Mouse (Mus musculus): ENCODE measurements around the gene Sem1. TPM values are rescaled to one million over a fixed set of nuclear protein-coding genes. Genes with fewer than 3 reads are reported as not detected.

The Sem1 gene
- polyA plus RNA-seq, 1 experiment = 125 TPM

GRCm38 (mm10) chr6:6581849-6582248, 3.4 kb upstream of the Sem1 start:
- Histone ChIP-seq H3ac (ENCODE audit: control insufficient read depth, insufficient read length, low read depth) (no peak overlapping the region), H3K27me3 (ENCODE audit: control insufficient read depth, insufficient read depth, insufficient read length) (peaks cover under 1% of the 10 kb centered on the region), H3K79me3 (ENCODE audit: low read depth) (peaks cover 13% of the 10 kb centered on the region), H3K4me3 (ENCODE audit: insufficient read depth, poor library complexity, severe bottlenecking) (no peak overlapping the region), H3K79me2 (ENCODE audit: control insufficient read depth, insufficient read depth) (peaks cover 16% of the 10 kb centered on the region), H3K36me3 (ENCODE audit: control insufficient read depth, insufficient read depth) (no peaks in the 10 kb centered on the region)
- TF ChIP-seq USF1 (IDR thresholded peaks at IDR 0.05; ENCODE audit: low read depth) = no peak
- TF ChIP-seq CTCF (IDR thresholded peaks at IDR 0.05; ENCODE audit: control insufficient read depth, insufficient read depth, insufficient read length) = no peak

- Histone ChIP-seq H3K79me3 (ENCODE audit: low read depth) (peaks cover 53% of the 10 kb centered on the region), H3K36me3 (ENCODE audit: control insufficient read depth, insufficient read depth) (peaks cover 12% of the 10 kb centered on the region), H3ac (ENCODE audit: control insufficient read depth, insufficient read length, low read depth) (peak overlapping the region; percentile 99), H3K27me3 (ENCODE audit: control insufficient read depth, insufficient read depth, insufficient read length) (no peaks in the 10 kb centered on the region), H3K79me2 (ENCODE audit: control insufficient read depth, insufficient read depth) (peaks cover 55% of the 10 kb centered on the region), H3K4me3 (ENCODE audit: insufficient read depth, poor library complexity, severe bottlenecking) (peak overlapping the region; percentile 89)
- TF ChIP-seq USF1 (IDR thresholded peaks at IDR 0.05; ENCODE audit: low read depth) (no peak), MAX (IDR thresholded peaks at IDR 0.05) (no peak), MYOG (IDR thresholded peaks at IDR 0.05; ENCODE audit: control insufficient read depth, extremely low read depth, insufficient read length) (no peak), MYOD1 (IDR thresholded peaks at IDR 0.05; ENCODE audit: control insufficient read depth, insufficient read length, low read depth) (no peak), CTCF (IDR thresholded peaks at IDR 0.05; ENCODE audit: control insufficient read depth, insufficient read depth, insufficient read length) (no peak), CEBPB (IDR thresholded peaks at IDR 0.05; ENCODE audit: low read depth) (no peak), FOSL1 (IDR thresholded peaks at IDR 0.05; ENCODE audit: insufficient read depth, low read length, poor library complexity, severe bottlenecking) (no peak)
Observed at GRCm38 (mm10) chr6:6577741-6578284, 650 bp downstream of the Sem1 start.

- Histone ChIP-seq H3ac (ENCODE audit: control insufficient read depth, insufficient read length, low read depth) (peak overlapping the region; percentile 99), H3K79me2 (ENCODE audit: control insufficient read depth, insufficient read depth) (peaks cover 60% of the 10 kb centered on the region), H3K27me3 (ENCODE audit: control insufficient read depth, insufficient read depth, insufficient read length) (no peaks in the 10 kb centered on the region), H3K79me3 (ENCODE audit: low read depth) (peaks cover 57% of the 10 kb centered on the region), H3K36me3 (ENCODE audit: control insufficient read depth, insufficient read depth) (peaks cover 12% of the 10 kb centered on the region), H3K4me3 (ENCODE audit: insufficient read depth, poor library complexity, severe bottlenecking) (peak overlapping the region; percentile 89)
- no peak for TF ChIP-seq CEBPB (IDR thresholded peaks at IDR 0.05; ENCODE audit: low read depth)
- TF ChIP-seq USF1 (IDR thresholded peaks at IDR 0.05; ENCODE audit: low read depth) = no peak
- no peak for TF ChIP-seq MAX (IDR thresholded peaks at IDR 0.05)
- TF ChIP-seq FOSL1 (IDR thresholded peaks at IDR 0.05; ENCODE audit: insufficient read depth, low read length, poor library complexity, severe bottlenecking) = no peak
- TF ChIP-seq MYOD1 (IDR thresholded peaks at IDR 0.05; ENCODE audit: control insufficient read depth, insufficient read length, low read depth) = no peak
- no peak for TF ChIP-seq CTCF (IDR thresholded peaks at IDR 0.05; ENCODE audit: control insufficient read depth, insufficient read depth, insufficient read length)
- TF ChIP-seq MYOG (IDR thresholded peaks at IDR 0.05; ENCODE audit: control insufficient read depth, extremely low read depth, insufficient read length) = no peak
Observed at GRCm38 (mm10) chr6:6577291-6577690, 1.2 kb downstream of the Sem1 start.

- Histone ChIP-seq H3K79me3 (ENCODE audit: low read depth) (peaks cover 72% of the 10 kb centered on the region), H3K27me3 (ENCODE audit: control insufficient read depth, insufficient read depth, insufficient read length) (no peaks in the 10 kb centered on the region), H3K4me3 (ENCODE audit: insufficient read depth, poor library complexity, severe bottlenecking) (no peak overlapping the region), H3K79me2 (ENCODE audit: control insufficient read depth, insufficient read depth) (peaks cover 75% of the 10 kb centered on the region), H3K36me3 (ENCODE audit: control insufficient read depth, insufficient read depth) (peaks cover 12% of the 10 kb centered on the region), H3ac (ENCODE audit: control insufficient read depth, insufficient read length, low read depth) (no peak overlapping the region)
- no peak for TF ChIP-seq USF1 (IDR thresholded peaks at IDR 0.05; ENCODE audit: low read depth)
- no peak for TF ChIP-seq MYOG (IDR thresholded peaks at IDR 0.05; ENCODE audit: control insufficient read depth, extremely low read depth, insufficient read length)
- no peak for TF ChIP-seq CTCF (IDR thresholded peaks at IDR 0.05; ENCODE audit: control insufficient read depth, insufficient read depth, insufficient read length)
- no peak for TF ChIP-seq FOSL1 (IDR thresholded peaks at IDR 0.05; ENCODE audit: insufficient read depth, low read length, poor library complexity, severe bottlenecking)
- no peak for TF ChIP-seq MAX (IDR thresholded peaks at IDR 0.05)
- no peak for TF ChIP-seq MYOD1 (IDR thresholded peaks at IDR 0.05; ENCODE audit: control insufficient read depth, insufficient read length, low read depth)
- no peak for TF ChIP-seq CEBPB (IDR thresholded peaks at IDR 0.05; ENCODE audit: low read depth)
Observed at GRCm38 (mm10) chr6:6575796-6576195, 2.7 kb downstream of the Sem1 start.

- H3K79me2 ChIP-seq (ENCODE audit: control insufficient read depth, insufficient read depth) = peaks cover 97% of the 10 kb centered on the region
- H3K27me3 ChIP-seq (ENCODE audit: control insufficient read depth, insufficient read depth, insufficient read length) = no peaks in the 10 kb centered on the region
- TF ChIP-seq USF1 (IDR thresholded peaks at IDR 0.05; ENCODE audit: low read depth) (no peak), CTCF (IDR thresholded peaks at IDR 0.05; ENCODE audit: control insufficient read depth, insufficient read depth, insufficient read length) (no peak), MYOD1 (IDR thresholded peaks at IDR 0.05; ENCODE audit: control insufficient read depth, insufficient read length, low read depth) (no peak), CEBPB (IDR thresholded peaks at IDR 0.05; ENCODE audit: low read depth) (no peak), MYOG (IDR thresholded peaks at IDR 0.05; ENCODE audit: control insufficient read depth, extremely low read depth, insufficient read length) (no peak), MAX (IDR thresholded peaks at IDR 0.05) (no peak), FOSL1 (IDR thresholded peaks at IDR 0.05; ENCODE audit: insufficient read depth, low read length, poor library complexity, severe bottlenecking) (no peak)
- H3ac ChIP-seq (ENCODE audit: control insufficient read depth, insufficient read length, low read depth) = no peak overlapping the region
- H3K79me3 ChIP-seq (ENCODE audit: low read depth) = peaks cover 84% of the 10 kb centered on the region
- no peak overlapping the region for H3K4me3 ChIP-seq (ENCODE audit: insufficient read depth, poor library complexity, severe bottlenecking)
- H3K36me3 ChIP-seq (ENCODE audit: control insufficient read depth, insufficient read depth) = no peaks in the 10 kb centered on the region
Observed at GRCm38 (mm10) chr6:6568436-6568835, 10.0 kb downstream of the Sem1 start.

GRCm38 (mm10) chr6:6563691-6564090, 14.8 kb downstream of the Sem1 start:
- Histone ChIP-seq H3ac (ENCODE audit: control insufficient read depth, insufficient read length, low read depth) (no peak overlapping the region), H3K27me3 (ENCODE audit: control insufficient read depth, insufficient read depth, insufficient read length) (no peaks in the 10 kb centered on the region), H3K79me3 (ENCODE audit: low read depth) (peaks cover 70% of the 10 kb centered on the region), H3K36me3 (ENCODE audit: control insufficient read depth, insufficient read depth) (peaks cover 11% of the 10 kb centered on the region), H3K4me3 (ENCODE audit: insufficient read depth, poor library complexity, severe bottlenecking) (no peak overlapping the region), H3K79me2 (ENCODE audit: control insufficient read depth, insufficient read depth) (peaks cover 97% of the 10 kb centered on the region)
- TF ChIP-seq CTCF (IDR thresholded peaks at IDR 0.05; ENCODE audit: control insufficient read depth, insufficient read depth, insufficient read length) (no peak), FOSL1 (IDR thresholded peaks at IDR 0.05; ENCODE audit: insufficient read depth, low read length, poor library complexity, severe bottlenecking) (no peak), MYOG (IDR thresholded peaks at IDR 0.05; ENCODE audit: control insufficient read depth, extremely low read depth, insufficient read length) (no peak), MAX (IDR thresholded peaks at IDR 0.05) (no peak), MYOD1 (IDR thresholded peaks at IDR 0.05; ENCODE audit: control insufficient read depth, insufficient read length, low read depth) (no peak), USF1 (IDR thresholded peaks at IDR 0.05; ENCODE audit: low read depth) (no peak), CEBPB (IDR thresholded peaks at IDR 0.05; ENCODE audit: low read depth) (no peak)

Measured in C2C12 (cell line).